Mouse (Mus musculus) adrenal gland, adult 8-10 months (tissue): ENCODE measurements at regions not wholly inside any gene's neighbourhood (a gene's known extent, or its start where the extent isn't known, plus 50 kb on each side); places are given as distances from the start of the nearest gene placed in this dataset.

Source experiments
- DNase-seq: peaks from one replicate; pipeline ENCODE4 v3.0.0; 2022

DNA sequence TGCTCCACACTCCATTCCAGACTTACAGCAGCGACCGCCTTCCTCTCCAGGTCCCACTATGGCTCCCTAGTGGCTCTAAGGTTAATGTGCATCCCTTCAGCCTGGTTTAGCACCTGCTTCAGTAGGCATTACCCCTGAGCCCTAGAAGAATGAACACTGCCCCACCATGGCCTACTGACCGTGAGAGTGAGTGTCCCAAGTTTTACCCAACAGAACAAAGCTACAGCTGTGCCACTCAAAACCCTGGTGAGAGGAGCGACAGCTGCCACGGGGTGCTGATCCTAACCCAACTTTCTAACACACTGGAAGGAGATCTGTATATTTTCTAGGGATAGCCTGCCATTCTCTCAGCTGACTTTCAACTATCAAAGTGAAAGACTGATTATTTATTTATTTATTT lies 208.9 kb upstream of the Klf14 start:
- DNase-seq = no peak

DNA sequence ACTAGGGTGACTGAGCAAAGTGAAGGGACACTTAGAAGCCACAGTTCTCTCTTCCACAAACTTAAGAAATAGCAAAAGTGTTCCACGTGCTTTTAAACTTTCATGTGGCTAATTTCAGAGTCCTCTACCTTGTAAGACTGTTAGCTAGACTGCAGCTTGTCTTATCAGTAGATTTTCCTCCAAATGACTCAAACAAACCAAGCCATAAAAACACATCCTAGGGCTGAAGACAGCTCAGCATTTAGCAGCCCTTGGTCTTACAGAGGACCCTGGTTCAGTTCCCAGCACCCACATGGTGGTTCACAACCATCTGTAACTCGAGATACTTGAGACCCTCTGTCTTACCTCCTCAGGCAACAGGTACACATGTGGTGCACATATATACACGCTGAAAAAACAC lies 209.9 kb upstream of the Klf14 start:
- DNase-seq = no peak

DNA sequence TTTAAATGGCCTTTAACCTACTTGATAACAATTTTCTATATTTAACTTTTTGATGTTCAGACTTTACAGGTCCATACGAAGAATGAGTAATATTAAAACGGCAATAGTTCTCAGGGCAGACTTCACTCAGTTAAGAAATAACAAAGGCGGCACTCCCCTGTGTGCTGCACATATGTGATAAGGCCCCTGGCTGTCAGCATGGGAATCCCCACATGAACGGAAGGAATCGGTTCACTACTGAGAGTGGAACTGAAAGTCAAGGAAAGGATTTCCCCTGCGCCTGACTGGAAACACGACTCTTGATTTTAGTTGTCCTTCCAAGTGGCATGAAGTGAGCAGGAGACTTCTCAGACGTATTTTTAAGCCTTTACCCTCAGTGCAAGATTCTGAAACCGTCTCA lies 210.5 kb upstream of the Klf14 start:
- DNase-seq = no peak

DNA sequence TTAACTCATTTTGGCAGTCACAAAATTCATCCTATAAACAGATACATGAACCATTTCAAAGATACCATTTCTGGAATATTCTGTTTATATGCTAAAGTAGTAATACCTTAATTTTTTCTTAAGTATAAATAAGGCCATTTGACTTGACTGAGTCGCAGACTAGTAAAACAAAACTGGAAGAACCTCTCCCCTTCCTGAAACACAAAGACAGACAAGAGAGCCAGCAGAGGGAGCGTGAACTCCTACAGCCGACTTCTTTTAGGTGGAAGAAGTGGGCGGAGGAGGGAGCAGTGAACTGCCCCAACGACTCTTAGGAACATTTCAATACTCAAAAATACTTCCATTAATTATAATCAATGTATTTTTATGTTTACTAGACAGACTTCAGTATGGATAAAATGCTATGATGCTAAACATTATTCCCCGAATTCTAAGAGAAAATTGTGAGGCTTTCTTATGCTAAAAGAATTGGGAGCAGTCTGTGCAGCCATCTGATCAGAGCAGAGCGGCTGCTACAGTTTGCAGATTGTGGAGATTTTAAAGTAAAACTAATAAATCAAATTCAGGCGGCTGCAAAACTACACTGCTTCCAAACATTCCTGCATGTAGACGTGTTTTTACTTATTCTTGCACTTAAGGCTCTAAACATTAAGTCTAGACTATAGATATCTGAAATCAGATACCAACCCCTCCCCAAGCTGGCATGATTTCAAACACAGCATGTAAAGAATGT lies 211.2 kb upstream of the Klf14 start:
- no peak for DNase-seq

DNA sequence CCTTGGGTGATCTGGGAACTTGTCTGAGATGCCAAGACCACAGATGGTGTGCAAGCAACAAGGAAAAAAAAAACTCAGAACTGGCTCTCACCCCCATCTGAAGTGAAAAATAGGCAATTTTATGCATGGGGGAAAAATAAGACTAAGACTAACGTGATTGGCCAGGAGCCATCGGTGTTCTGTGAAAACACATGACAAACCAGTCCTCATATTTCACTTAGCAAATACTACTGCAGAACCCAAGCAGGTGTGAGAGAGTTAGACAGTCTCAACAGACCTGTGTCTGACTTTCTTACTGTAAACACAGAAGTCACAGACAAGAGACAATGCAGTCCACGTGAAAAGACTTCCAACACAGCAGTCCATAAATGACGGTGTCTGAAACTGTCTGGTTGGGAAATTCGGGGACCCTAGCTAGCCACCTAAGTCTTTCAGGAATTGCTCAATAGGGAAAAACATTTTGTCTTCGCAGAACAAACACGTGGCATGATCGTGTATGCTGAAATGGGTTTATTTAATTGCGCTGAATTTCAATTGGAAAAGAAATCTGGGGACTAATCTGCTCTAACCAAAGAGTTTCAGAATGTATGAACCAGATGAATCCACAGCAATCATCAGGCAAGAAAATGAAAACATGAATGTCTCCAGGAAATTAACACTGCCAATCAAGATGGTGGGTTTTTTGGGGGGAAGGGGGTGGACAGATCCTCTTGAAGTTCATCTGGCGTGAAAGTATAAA lies 213.1 kb upstream of the Klf14 start:
- DNase-seq = no peak

DNA sequence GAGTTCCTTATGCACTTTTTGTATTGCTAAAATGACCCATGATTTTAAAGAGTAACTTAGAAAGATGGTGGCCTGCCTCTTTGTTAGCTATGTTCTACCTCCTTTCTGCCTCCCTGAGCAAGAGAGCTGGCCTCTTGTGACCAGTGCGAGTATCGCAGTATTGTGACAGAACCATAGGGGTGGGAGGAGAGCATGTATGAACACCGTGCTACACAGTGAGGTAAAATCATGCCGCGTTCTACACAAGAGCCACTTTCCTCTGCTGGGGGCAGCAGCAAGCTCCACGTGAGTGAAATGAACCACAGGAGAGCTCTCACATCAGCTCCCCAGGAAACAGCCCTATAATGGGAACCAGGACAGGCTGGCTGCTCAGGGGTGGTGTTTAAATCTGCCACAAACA lies 216.9 kb upstream of the Klf14 start:
- DNase-seq = no peak

DNA sequence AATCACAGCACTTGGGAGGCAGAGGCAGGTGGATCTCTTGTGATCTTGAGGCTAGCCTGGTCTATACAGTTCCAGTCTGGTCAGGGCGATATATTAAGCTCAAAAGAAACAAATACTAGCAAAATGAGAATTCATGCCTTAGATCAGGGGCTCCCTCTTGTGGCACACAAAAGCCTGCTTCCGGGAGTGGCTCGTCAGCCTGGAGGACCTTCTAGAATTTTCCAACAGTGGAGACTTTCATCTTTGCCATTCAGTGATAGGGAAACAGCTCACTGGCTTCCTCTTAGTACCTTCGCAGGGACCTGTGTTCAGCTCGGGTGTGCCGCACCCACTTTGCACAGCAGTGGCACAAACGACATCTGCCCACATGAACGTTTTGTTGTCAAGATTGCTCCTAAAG lies 217.5 kb upstream of the Klf14 start:
- no peak for DNase-seq

DNA sequence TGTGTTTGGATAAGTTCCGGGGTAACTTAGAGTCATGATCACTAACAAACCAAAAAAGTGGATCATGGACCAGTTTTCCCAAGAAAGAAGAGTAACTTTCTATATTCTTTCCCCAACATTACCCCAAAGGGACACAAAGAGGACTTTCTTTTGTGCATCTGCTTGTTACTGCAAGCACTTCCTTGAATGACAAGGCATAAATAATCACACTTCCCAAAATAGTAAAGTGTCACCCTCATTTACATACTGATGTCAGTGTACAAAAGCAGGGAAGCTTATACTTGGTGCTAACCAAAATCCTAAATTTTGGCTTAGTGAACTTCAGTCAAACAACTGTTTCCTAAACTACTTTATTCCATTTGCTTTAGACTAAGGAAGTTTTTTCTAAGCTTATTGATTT lies 218.0 kb upstream of the Klf14 start:
- DNase-seq = no peak

DNA sequence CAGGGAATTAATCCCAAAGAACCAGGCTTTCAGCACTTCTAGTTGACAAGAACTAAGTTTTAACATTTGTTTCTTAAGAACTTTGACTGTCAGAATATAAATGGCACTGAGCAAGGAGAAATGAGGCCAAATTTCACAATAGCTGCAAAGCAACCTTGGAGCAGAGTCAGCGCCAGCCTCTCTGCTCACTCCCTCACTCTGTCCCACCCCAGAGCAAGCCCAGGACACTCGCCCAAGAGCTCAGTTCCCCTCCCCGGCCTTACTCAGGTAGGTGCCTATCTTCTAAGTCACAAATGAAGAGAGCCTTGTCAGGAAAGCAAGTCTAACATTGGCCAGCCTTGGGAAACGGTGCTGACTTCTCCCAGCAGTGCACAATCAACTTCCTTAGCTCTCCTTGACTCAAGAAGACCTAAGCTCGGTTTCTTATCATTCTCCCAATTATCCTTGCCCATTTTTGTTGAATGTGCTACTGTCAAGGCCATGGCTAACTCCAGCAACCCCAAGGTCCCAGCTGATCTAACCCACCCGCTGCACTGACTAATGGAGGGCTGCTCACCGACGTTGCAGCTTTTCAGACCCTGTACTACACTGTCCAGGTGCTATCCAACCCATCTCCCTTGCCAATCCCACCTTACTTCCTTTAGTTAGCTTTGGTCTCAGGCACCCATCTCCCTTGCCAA lies 219.5 kb upstream of the Klf14 start:
- DNase-seq = peak; percentile 58

DNA sequence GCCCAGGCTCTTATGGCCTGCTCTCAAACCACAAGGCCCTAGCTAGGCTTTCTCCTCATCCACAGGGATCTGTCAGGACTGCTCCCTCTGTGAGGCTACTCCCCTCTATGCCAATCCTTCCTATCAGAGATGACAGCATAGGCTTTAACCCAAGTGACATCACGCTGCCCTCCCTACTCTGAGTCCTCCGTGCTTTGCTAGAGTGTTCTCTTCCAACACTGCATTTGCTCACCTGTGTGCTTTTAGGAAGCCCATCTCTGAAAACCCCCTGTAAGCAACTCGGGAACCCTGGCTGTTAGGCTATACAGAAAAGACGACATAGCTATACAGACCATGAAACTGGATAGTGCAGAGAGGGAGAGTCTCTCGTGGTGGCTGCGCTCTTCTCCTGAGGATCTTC lies 216.3 kb upstream of the Mkln1 start:
- no peak for DNase-seq

DNA sequence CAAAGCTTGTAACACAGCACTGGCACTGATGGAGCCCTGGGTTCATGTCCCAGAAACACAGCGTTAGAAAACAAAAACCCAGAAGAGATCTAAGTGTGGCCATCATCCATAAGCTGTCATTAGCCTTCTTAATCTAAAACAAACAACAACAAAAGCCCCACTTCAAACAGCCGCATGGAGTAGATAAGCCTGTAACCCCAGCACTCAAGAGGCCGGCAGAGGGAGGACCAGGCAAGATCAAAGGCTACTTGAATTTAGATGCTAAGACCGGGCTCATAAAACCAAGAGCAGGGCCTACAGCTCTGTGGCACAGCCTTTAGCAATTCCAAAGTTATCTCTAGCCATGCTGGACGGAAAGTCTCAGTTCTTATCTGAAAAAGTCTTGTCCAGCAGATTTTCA lies 215.4 kb upstream of the Mkln1 start:
- DNase-seq = no peak

DNA sequence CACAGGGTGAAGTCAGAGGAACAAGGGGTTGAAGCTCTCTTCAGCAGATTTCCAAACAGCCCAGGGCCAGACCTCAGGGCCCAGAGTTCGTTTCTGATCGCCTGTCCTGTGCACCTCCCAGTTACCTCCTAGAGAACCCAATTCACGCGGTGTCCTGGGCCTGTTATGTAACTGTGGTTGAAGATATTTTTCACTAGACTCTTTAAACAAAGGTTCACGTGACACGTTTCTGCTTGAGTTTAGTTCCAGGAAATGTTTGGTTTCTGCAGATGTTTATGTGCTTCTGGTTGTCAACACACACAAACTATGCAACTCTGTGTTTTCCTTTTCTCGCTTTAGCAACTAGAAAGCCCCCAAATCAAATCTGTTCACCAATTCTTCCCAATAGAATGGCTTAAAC lies 214.0 kb upstream of the Mkln1 start:
- no peak for DNase-seq

DNA sequence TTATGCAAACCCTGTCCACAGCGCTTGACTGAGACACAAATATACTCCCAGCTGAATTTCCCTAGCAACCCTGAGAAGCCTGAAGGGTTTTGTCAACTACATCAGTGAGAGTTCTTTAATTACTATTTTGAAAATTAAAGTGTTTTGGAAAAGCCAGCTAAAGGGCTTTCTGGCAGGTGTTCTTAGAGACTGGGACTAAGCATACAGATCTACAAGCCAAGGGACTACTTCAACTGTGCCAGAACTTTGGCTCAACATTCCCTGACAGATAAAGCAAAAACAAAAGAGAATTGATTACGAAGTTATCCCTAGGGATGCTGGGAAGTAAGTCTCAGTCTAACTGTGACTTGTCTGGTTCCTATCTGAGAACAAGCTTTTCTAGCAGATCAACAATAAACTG lies 213.4 kb upstream of the Mkln1 start:
- no peak for DNase-seq

DNA sequence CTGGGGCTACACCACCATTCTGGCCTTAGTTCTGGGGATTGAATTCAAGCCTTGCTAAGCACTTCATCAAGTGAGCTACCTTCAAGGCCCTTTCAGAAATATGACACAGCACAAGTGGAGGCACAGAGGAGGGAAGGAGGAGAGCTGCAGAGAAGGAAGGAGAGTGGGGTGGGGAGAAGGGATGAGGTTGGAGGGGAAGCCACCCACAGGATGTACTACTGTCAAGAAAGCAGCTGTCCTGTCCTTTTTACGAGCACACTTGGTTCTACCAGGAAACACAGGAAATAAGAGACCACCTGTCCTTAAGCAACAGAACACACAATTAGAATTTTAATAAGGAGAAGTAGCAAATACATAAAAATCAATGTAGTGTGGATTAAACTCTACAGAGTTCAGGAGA lies 210.5 kb upstream of the Mkln1 start:
- no peak for DNase-seq

DNA sequence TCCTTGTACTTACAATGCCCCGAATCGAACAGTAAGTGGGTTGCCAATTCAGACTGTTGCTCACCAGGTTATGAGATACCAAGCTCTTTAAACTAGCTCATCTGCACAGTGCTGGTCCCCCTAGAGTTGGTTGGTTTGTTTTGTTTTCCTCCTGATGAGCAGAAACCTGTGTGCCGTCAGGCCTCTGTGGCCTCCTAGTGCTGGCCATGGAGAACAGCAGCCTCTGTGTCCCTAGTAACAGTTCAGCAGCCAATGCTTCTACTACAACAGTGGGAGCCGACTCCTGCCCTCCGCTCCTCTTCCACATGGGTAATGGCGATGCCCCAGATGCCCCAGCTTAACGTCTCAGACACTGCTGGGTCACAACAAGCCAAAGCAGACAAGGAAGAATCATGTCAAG lies 209.5 kb upstream of the Mkln1 start:
- no peak for DNase-seq

DNA sequence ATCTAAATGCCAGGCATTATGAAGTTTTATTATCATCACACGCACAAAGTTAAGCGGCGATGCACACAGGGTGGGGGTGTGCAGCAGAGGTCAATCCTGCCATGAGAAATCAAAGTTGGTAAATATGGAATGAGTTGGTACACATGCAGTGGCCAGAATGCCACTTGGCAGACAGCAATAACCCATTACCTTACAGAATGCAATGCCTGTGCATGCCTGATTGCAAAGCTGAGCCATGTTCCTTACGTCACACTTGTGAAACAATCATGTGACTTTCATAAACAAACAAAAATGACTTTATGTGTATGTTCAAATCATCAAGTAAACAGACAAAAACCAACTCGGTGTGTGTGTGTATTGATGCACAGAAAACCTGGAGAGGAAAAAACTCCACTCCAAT lies 208.5 kb upstream of the Mkln1 start:
- DNase-seq = no peak

DNA sequence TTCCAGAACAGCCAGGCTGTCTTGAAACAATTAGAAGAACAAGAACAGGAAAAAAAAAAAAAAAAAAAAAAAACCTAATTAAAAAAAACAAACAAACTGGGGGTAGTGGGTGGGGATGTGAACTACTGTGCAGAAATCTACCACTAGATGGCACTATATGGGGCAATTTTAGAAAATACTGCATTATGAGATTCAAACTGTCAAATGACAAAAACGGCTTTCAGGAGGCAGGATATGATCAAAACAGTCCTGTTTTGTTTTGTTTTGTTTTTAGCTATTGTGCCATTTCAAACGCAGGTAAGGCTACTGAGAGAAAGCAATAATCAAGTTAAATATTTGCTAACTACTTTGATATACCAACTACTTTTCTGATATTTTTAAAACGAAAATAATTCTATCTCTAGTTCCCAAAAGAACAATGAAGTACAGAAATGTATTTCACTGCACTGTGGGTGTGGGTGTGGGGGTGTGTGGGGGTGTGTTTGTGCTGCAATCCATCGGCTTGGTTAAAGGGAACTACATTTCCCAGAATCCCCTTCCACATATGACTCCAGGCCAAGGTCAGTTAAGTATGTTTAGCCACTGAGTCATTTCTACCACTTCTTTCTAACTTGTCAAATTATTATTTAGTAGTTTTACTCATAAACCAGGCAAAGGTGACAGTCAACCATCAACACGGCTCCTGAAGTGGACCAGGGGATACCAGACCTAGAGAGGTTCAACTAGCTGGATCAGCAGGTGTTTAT lies 207.7 kb upstream of the Mkln1 start:
- no peak for DNase-seq

DNA sequence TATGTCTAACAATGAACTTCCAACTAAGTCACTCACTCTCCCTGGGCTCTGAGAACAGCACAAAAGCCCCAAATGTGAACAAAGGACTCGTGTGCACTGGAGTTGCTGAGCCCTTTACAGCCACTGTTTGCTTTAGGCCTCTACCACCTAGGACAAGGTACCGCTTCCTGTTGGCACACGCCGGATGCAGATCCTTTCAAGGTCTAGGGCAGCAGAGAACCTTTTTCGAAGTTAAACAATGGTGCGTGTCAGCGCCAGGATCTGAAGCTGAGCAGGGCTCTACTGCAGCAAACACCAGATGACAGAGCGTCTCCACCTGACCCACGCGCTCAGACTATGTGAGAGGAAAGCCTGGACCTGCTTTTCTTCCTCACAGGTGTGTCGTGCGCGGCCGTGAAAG lies 207.0 kb upstream of the Mkln1 start:
- DNase-seq = no peak

DNA sequence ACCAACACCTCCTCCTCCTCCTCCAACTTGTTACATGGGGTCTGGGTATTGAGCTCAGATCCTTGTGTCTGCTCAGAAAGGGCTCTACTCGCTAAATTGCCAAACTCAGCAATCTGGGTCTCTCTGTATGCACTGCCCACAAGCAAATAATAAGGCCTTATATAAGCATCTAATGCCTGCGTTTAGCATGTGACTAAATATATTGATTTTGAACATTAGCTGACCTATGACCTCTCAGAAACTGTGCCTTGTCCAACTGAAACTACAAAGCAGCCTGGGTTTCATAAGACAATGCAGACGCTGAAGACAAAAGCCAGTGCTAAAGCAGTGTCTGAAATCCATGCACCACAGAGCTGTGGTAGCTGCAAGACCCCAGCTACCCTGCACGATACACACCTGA lies 206.3 kb upstream of the Mkln1 start:
- no peak for DNase-seq

DNA sequence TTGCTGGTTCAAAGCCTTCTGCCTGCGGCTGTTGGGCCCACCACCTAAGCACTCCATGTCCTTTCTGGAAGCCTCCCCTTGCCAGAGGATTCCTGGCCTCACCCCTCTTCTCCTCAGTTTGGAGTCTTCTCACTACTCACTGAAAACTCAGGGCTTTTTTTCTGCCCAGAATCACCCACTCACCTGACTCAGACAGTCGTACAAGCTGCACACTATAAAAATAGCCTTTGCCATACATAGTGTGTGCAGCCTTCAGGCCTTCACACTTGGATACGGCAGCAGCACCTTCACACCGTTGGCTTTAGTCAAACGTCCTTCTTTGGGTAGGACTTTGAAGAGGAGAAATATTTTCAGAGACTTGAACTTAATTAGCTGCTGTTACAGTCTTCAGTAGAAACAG lies 205.3 kb upstream of the Mkln1 start:
- no peak for DNase-seq

DNA sequence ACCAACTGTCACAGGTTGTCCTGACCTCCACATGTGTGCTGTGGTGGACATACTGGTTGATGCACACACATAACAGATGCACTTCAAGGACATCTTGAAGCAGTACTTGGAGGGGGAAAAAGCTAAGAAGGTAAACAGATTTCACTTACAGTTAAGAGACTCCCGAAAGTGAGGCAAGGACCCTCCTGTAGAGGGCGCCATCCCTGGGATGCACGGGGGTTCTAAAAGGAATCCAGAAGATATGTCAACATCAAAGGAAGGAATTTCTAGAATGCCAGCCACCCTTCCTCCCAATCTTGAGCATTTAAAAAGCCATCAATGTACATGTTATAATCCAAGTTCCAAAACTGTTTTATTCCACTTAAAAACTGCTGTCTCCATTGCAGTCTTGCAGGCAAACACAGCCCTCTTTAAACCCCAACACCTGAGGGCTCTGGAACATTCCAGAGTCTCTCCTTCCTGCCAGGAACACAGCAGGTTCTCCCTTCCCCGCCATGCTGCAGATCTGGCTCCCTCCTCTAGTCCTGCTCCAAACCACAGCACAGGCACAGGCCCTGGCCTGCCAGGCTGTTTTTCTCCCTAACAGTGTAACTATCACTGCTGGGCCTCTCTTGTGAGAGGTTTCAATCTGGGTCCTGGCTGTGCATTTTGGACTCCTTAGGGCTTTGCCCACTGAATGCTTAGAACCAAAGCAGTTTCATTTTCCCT lies 200.8 kb upstream of the Mkln1 start:
- DNase-seq = no peak

DNA sequence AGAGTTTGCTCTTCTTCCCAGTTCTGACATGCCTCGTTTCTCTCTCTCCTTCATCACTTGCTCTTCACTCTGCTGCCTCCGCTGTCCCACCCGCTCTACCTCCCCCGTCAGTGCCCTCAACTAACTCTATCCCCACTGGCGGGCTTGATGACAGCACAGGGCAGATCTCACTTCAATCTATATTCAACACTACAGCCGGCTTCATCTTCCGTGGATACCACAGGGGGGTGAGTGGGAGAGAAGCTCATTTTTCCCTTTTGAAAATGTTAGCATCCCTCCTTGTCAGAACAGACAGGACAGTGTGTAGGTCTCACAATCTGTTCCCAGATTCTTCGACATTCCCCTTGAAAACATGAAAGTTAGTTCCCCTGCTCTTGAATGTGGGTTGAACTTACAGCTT lies 200.2 kb upstream of the Mkln1 start:
- no peak for DNase-seq

DNA sequence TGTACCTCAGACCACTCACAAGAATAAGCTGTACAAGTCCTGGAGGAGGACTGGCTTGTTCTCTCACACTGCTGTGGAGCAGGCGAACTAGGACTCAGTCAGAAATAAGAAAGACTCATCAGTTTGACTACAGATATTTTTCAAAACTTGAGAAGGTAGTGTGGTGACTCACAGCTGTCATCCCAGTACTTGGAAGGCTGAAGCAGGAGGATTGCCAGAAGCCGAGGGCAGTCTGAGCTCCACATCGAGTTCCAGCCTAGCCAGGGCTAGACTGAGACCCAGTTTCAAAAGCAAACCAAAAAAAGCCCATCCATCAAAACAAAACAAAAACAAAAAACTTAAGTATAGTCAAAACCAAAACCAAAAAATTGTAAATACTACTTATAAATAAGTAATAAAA lies 197.8 kb upstream of the Mkln1 start:
- no peak for DNase-seq
